Mouse (Mus musculus) neural tube, embryonic 12.5 days (tissue): ENCODE measurements around the gene Gm10337. TPM values are rescaled to one million over a fixed set of nuclear protein-coding genes. Genes with fewer than 3 reads are reported as not detected.

Experiments
- ATAC-seq: fragments of 200-750 bp; cut with Nextera tagmentation; 2 replicates; pipeline ENCODE4 v1.8.0; 2017; ENCODE audit warnings: low read depth, mild to moderate bottlenecking, moderate TSS enrichment, moderate library complexity; ENCODE audit not compliant: low FRiP score
- H3K27ac ChIP-seq: fragments of 300-500 bp; sonication (generic); 2 replicates; pipeline ENCODE4 v1.5.1; 2016
- H3K27me3 ChIP-seq: fragments of 300-500 bp; sonication (generic); replicated peaks from 2 replicates; pipeline ENCODE4 v1.6.1; 2016; ENCODE audit warnings: mild to moderate bottlenecking
- H3K36me3 ChIP-seq: fragments of 300-500 bp; sonication (generic); 2 replicates; pipeline ENCODE4 v1.6.1; 2016; ENCODE audit warnings: mild to moderate bottlenecking
- H3K4me1 ChIP-seq: fragments of 300-500 bp; sonication (generic); 2 replicates; pipeline ENCODE4 v1.6.1; 2016
- H3K4me2 ChIP-seq: fragments of 300-500 bp; sonication (generic); replicated peaks from 2 replicates; pipeline ENCODE4 v1.6.1; 2016; ENCODE audit warnings: mild to moderate bottlenecking
- H3K4me3 ChIP-seq: fragments of 300-500 bp; sonication (generic); 2 replicates; pipeline ENCODE4 v1.5.1; 2016
- H3K9ac ChIP-seq: fragments of 300-500 bp; sonication (generic); 2 replicates; pipeline ENCODE4 v1.6.1; 2016; ENCODE audit warnings: mild to moderate bottlenecking
- H3K9me3 ChIP-seq: fragments of 300-500 bp; sonication (generic); 2 replicates; pipeline ENCODE4 v1.6.1; 2016; ENCODE audit warnings: mild to moderate bottlenecking
- WGBS: fragments of 180-500 bp; shearing (Covaris S2); methylation state at CpG from one replicate; pipeline ENCODE4 v1.1.7; 2016; 5-methylcytosine and 5-hydroxymethylcytosine counted together
- polyA plus RNA-seq: library from polyadenylated mRNA; unstranded; fragments of >200 nt; fragmentation: Nextera tagmentation; extraction: Ambion mirVana; gene quantifications from 2 replicates; pipeline ENCODE4 v1.2.1, GENCODE M21; 2016

Gene Gm10337
- polyA plus RNA-seq, 1 experiment from 2014 or later: not detected

GRCm38 (mm10) chr15:102544801-102545200 is 41.3 kb downstream of the Gm10337 start:
- H3K27ac ChIP-seq: no peak overlapping the region
- H3K9ac ChIP-seq: no peak overlapping the region
- H3K36me3 ChIP-seq: peaks cover 40% of the 10 kb centered on the region
- H3K9me3 ChIP-seq: no peaks in the 10 kb centered on the region
- H3K27me3 ChIP-seq: no peaks in the 10 kb centered on the region
- H3K4me3 ChIP-seq: no peak overlapping the region
- no peaks in the 10 kb centered on the region for H3K4me1 ChIP-seq
- ATAC-seq: no peak
- WGBS: 91% methylated on average over 4 of the region's 4 CpGs
- no peak overlapping the region for H3K4me2 ChIP-seq

DNA sequence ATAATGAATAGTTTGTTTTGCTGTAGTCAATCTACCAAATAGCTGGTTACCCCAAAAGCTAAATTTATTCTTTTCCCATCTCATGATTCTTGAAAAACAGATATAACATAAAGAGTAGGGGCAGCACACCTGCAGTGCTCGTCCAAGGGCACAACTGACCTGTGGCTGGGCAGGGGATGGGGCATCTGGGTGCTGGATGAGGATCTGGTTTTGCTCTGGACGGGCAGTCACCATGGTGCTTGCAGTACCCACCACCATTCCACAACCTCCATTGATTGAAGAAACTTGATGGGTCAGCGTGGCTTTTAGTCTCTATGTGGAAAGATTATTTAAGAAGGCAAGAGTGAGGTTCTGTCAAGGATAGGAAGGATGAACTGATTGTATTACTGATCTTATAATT is 42.7 kb downstream of the Gm10337 start:
- Histone ChIP-seq H3K36me3 (peaks cover 29% of the 10 kb centered on the region), H3K9me3 (no peaks in the 10 kb centered on the region), H3K4me2 (no peak overlapping the region), H3K27me3 (no peaks in the 10 kb centered on the region), H3K4me3 (no peak overlapping the region), H3K27ac (no peak overlapping the region), H3K9ac (no peak overlapping the region), H3K4me1 (no peaks in the 10 kb centered on the region)
- WGBS: 92% methylated on average over 3 of the region's 3 CpGs
- no peak for ATAC-seq

GRCm38 (mm10) chr15:102546677-102547427 is 43.3 kb downstream of the Gm10337 start:
- Histone ChIP-seq H3K9ac (no peak overlapping the region), H3K9me3 (no peaks in the 10 kb centered on the region), H3K27me3 (no peaks in the 10 kb centered on the region), H3K27ac (no peak overlapping the region), H3K4me2 (no peak overlapping the region), H3K36me3 (peaks cover 31% of the 10 kb centered on the region), H3K4me3 (no peak overlapping the region), H3K4me1 (no peaks in the 10 kb centered on the region)
- no peak for ATAC-seq
- WGBS: 84% methylated on average over 3 of the region's 3 CpGs

DNA sequence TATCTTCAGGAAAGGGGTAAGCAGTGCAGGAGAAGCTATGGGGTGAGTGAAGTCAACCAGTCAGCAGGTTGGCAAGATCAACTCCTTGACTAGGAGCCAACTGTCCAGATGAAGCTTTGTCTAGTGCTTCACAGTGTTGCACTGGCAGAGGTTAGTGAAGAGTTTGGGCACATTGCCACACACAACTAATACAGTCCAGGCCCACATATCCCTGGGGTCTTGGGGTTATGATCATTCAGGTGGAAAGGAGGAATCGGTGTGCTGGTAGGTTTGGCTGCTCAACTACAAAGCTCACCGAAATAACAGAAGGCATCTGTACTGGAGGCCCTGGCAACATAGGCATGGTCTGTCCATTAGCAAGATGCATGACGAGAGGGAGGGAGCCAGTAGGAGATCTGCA is 44.0 kb downstream of the Gm10337 start:
- Histone ChIP-seq H3K36me3 (peaks cover 32% of the 10 kb centered on the region), H3K27ac (no peak overlapping the region), H3K27me3 (no peaks in the 10 kb centered on the region), H3K4me1 (no peaks in the 10 kb centered on the region), H3K4me2 (no peak overlapping the region), H3K9me3 (no peaks in the 10 kb centered on the region), H3K4me3 (no peak overlapping the region), H3K9ac (no peak overlapping the region)
- 89% methylated on average over 3 of the region's 3 CpGs for WGBS
- ATAC-seq: no peak

GRCm38 (mm10) chr15:102552599-102552998 is 49.1 kb downstream of the Gm10337 start:
- Histone ChIP-seq H3K9me3 (no peaks in the 10 kb centered on the region), H3K4me1 (no peaks in the 10 kb centered on the region), H3K36me3 (peaks cover 38% of the 10 kb centered on the region), H3K4me3 (no peak overlapping the region), H3K27ac (no peak overlapping the region), H3K4me2 (no peak overlapping the region), H3K27me3 (no peaks in the 10 kb centered on the region), H3K9ac (no peak overlapping the region)
- WGBS: 98% methylated on average over 5 of the region's 5 CpGs
- ATAC-seq: no peak

Other genes starting within 250 kb of the Gm10337 start
- 15.4 and 18.7 TPM in 2 replicates for gene Rarg, start 246.2 kb upstream of the Gm10337 start, polyA plus RNA-seq
- gene Gm9918, start 233.2 kb upstream of the Gm10337 start, polyA plus RNA-seq: 0.09 and 0.23 TPM in 2 replicates
- gene Mfsd5, start 224.3 kb upstream of the Gm10337 start, polyA plus RNA-seq: 53.2 and 56.4 TPM in 2 replicates
- 22.5 and 25.4 TPM in 2 replicates for gene Espl1, start 207.5 kb upstream of the Gm10337 start, polyA plus RNA-seq
- gene Pfdn5, start 177.6 kb upstream of the Gm10337 start, polyA plus RNA-seq: 373 and 404 TPM in 2 replicates
- gene Myg1, start 172.0 kb upstream of the Gm10337 start, polyA plus RNA-seq: 90.4 and 94.9 TPM in 2 replicates
- gene Aaas, start 153.0 kb upstream of the Gm10337 start, polyA plus RNA-seq: 51.3 and 53.2 TPM in 2 replicates
- 0.57 and 0.81 TPM in 2 replicates for gene Sp7, start 136.5 kb upstream of the Gm10337 start, polyA plus RNA-seq
- gene Sp1, start 97.6 kb upstream of the Gm10337 start, polyA plus RNA-seq: 6.9 and 7.7 TPM in 2 replicates
- gene Amhr2, start 58.4 kb upstream of the Gm10337 start, polyA plus RNA-seq: 0.23 TPM in 2 replicates
- 80.5 and 80.6 TPM in 2 replicates for gene Prr13, start 44.7 kb upstream of the Gm10337 start, polyA plus RNA-seq
- gene Pcbp2, start 33.2 kb upstream of the Gm10337 start, polyA plus RNA-seq: 144 and 152 TPM in 2 replicates
- gene Map3k12, start 13.3 kb downstream of the Gm10337 start, polyA plus RNA-seq: 48.8 and 51.9 TPM in 2 replicates
- gene Tarbp2, start 14.5 kb downstream of the Gm10337 start, polyA plus RNA-seq: 97.9 and 105 TPM in 2 replicates
- gene Npff, start 21.2 kb downstream of the Gm10337 start, polyA plus RNA-seq: 4.8 and 5.4 TPM in 2 replicates
- gene Gm28047, start 121.3 kb downstream of the Gm10337 start, polyA plus RNA-seq: not detected in 2 replicates
- 22.0 and 23.9 TPM in 2 replicates for gene Atf7, start 121.7 kb downstream of the Gm10337 start, polyA plus RNA-seq
- 61.1 and 62.7 TPM in 2 replicates for gene Atp5g2, start 168.6 kb downstream of the Gm10337 start, polyA plus RNA-seq
- 39.1 and 47.3 TPM in 2 replicates for gene Calcoco1, start 218.5 kb downstream of the Gm10337 start, polyA plus RNA-seq